Mouse (Mus musculus): ENCODE data around the gene Fign.

- TF ChIP-seq POLR2A (IDR thresholded peaks at IDR 0.05; ENCODE audit: borderline replicate concordance, extremely low read depth, low read depth, low read length) (no peak), CTCF (IDR thresholded peaks at IDR 0.05; ENCODE audit: insufficient read depth, low read length) (no peak)
Measured at GRCm38 (mm10) chr2:64133597-64133996, 35.8 kb upstream of the Fign start.
